In the genomic region with DNA sequence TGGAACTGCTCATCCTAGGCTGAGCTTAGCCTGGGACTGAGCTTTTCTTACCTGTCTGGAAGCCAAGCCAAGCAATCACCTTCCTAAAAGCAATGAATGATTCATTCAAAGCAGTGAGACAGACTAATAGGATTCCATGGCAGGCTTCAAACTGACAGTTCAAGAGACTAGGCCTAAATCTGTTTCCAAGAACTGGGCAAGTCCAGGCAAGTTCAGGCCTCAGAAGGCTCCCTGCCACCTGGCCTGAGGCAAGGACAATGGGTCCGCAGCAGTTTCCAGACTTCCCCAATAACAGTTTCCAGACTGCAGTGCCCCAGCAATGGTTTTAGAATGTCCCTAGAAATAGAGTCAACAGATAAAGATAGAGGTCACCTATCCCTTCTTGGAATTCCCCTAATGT, we compare ENCODE assay signal across 24 mouse cellular contexts.
"Had no signal": no experiment of that assay in that cellular context is flagged by ENCODE, and none has a peak within 500 bp of the region (broad histone marks: within the 10 kb centered on the region; RNA-seq: fewer than 3 reads in every experiment).

No protein-coding gene starts in this region.

- H3K27me3 ChIP-seq: embryonic facial prominence, embryonic 12.5 days; embryonic facial prominence, embryonic 13.5 days; embryonic facial prominence, embryonic 15.5 days; forebrain, embryonic 12.5 days; forebrain, embryonic 13.5 days; forebrain, embryonic 15.5 days had no signal

- H3K9ac ChIP-seq: embryonic facial prominence, embryonic 12.5 days; embryonic facial prominence, embryonic 13.5 days; embryonic facial prominence, embryonic 15.5 days; forebrain, embryonic 12.5 days; forebrain, embryonic 13.5 days; forebrain, embryonic 15.5 days; forebrain, postnatal 0 days had no signal

- H3K4me3 ChIP-seq: embryonic facial prominence, embryonic 10.5 days; embryonic facial prominence, embryonic 12.5 days; embryonic facial prominence, embryonic 13.5 days; embryonic facial prominence, embryonic 15.5 days; erythroblast, embryonic 14.5 days; forebrain, embryonic 10.5 days; forebrain, embryonic 12.5 days; forebrain, embryonic 13.5 days; forebrain, embryonic 15.5 days; gastrocnemius, adult 2 months; heart, adult 2 months had no signal

- H3K9me3 ChIP-seq: embryonic facial prominence, embryonic 10.5 days; embryonic facial prominence, embryonic 12.5 days; embryonic facial prominence, embryonic 15.5 days; forebrain, embryonic 10.5 days; forebrain, embryonic 12.5 days; forebrain, embryonic 13.5 days; forebrain, embryonic 15.5 days had no signal

- H3K36me3 ChIP-seq: embryonic facial prominence, embryonic 10.5 days; embryonic facial prominence, embryonic 12.5 days; embryonic facial prominence, embryonic 13.5 days; embryonic facial prominence, embryonic 15.5 days; forebrain, embryonic 10.5 days; forebrain, embryonic 12.5 days; forebrain, embryonic 15.5 days had no signal

- H3K4me2 ChIP-seq: embryonic facial prominence, embryonic 12.5 days; embryonic facial prominence, embryonic 13.5 days; embryonic facial prominence, embryonic 15.5 days; forebrain, embryonic 12.5 days; forebrain, embryonic 13.5 days; forebrain, embryonic 15.5 days had no signal

- H3K27ac ChIP-seq: embryonic facial prominence, embryonic 10.5 days; embryonic facial prominence, embryonic 12.5 days; embryonic facial prominence, embryonic 13.5 days; embryonic facial prominence, embryonic 15.5 days; forebrain, embryonic 10.5 days; forebrain, embryonic 12.5 days; forebrain, embryonic 13.5 days; forebrain, embryonic 15.5 days; gastrocnemius, adult 2 months; heart, adult 2 months had no signal

- DNase-seq: cerebellum, adult 9-10 months; cerebellum, adult 9-11 months; cerebellum, postnatal 10 days; cerebellum, postnatal 14 days; cerebellum, postnatal 25 days; cerebellum, postnatal 36 days; embryo, embryonic 11 days; forebrain, postnatal 0 days; gastrocnemius, adult 2 months; gastrocnemius, postnatal 10 days; gastrocnemius, postnatal 14 days; gastrocnemius, postnatal 25 days; gastrocnemius, postnatal 36 days; heart, adult 18-20 months; heart, adult 2 months had no signal

- H3K4me1 ChIP-seq: embryonic facial prominence, embryonic 12.5 days; forebrain, embryonic 12.5 days; forebrain, embryonic 13.5 days; forebrain, embryonic 15.5 days had no signal
